In genomic region chr19:31153399-31153798, GRCm38 (mm10) we compare ENCODE assay signal across 29 mouse cellular contexts.
DNase-seq lines count a peak whose midpoint lies in the region; ATAC-seq and TF ChIP-seq lines count a peak whose summit lies in the region.
"Had no signal": no experiment of that assay in that cellular context is flagged by ENCODE, and none has a peak within 500 bp of the region (broad histone marks: within the 10 kb centered on the region; RNA-seq: fewer than 3 reads in every experiment).

No protein-coding gene starts in this region.

- WGBS in embryonic facial prominence, embryonic 14.5 days = 39% methylated on average over 5 of the region's 5 CpGs
- 54% methylated on average over 5 of the region's 5 CpGs for WGBS in embryonic facial prominence, embryonic 10.5 days
- 27% methylated on average over 5 of the region's 5 CpGs for WGBS in lung, embryonic 14.5 days
- 6% methylated on average over 5 of the region's 5 CpGs for WGBS in forebrain, embryonic 15.5 days
- WGBS in liver, embryonic 12.5 days (ENCODE audit: insufficient replicate concordance) = 50% methylated on average over 5 of the region's 5 CpGs

- H3K4me2 ChIP-seq in embryonic facial prominence, embryonic 14.5 days (ENCODE audit: low read depth, low read length) = no peak overlapping the region
- H3K4me2 ChIP-seq in lung, embryonic 14.5 days = no peak overlapping the region
- no peak overlapping the region for H3K4me2 ChIP-seq in forebrain, embryonic 15.5 days (replicated peaks)
- no peak overlapping the region for H3K4me2 ChIP-seq in liver, embryonic 12.5 days
- H3K4me2 ChIP-seq: embryonic facial prominence, embryonic 15.5 days; heart, embryonic 13.5 days; hindbrain, embryonic 15.5 days; limb, embryonic 13.5 days; liver, embryonic 11.5 days; midbrain, embryonic 15.5 days; neural tube, embryonic 12.5 days had no signal

- TF ChIP-seq CTCF in lung, embryonic 14.5 days (IDR thresholded peaks at IDR 0.05; ENCODE audit: low read depth) = no peak

- no peak overlapping the region for H3K27ac ChIP-seq in embryonic facial prominence, embryonic 14.5 days (replicated peaks; ENCODE audit: low read depth, low read length)
- H3K27ac ChIP-seq in embryonic facial prominence, embryonic 10.5 days (replicated peaks) = no peak overlapping the region
- no peak overlapping the region for H3K27ac ChIP-seq in lung, embryonic 14.5 days (ENCODE audit: low read depth)
- no peak overlapping the region for H3K27ac ChIP-seq in forebrain, embryonic 15.5 days (replicated peaks)
- H3K27ac ChIP-seq in liver, embryonic 12.5 days = no peak overlapping the region
- H3K27ac ChIP-seq: embryonic facial prominence, embryonic 15.5 days; gastrocnemius, adult 2 months; heart, adult 2 months; heart, embryonic 13.5 days; hindbrain, embryonic 15.5 days; kidney, postnatal 0 days; limb, embryonic 13.5 days; midbrain, embryonic 15.5 days; neural tube, embryonic 12.5 days had no signal

- ATAC-seq in embryonic facial prominence, embryonic 14.5 days (ENCODE audit: low read depth) = no peak
- ATAC-seq in lung, embryonic 14.5 days (ENCODE audit: insufficient read depth) = no peak
- ATAC-seq in forebrain, embryonic 15.5 days (replicated peaks) = peak; percentile 51; the same call in 1 of the 2 replicates
- ATAC-seq in liver, embryonic 12.5 days = no peak
- ATAC-seq: CD4-positive, CD25-positive, alpha-beta regulatory T cell, adult 4 months; liver, postnatal 0 days; lung, postnatal 0 days; midbrain, embryonic 15.5 days had no signal

- no peaks in the 10 kb centered on the region for H3K36me3 ChIP-seq in embryonic facial prominence, embryonic 14.5 days (ENCODE audit: control insufficient read depth, insufficient read depth, low read length)
- no peaks in the 10 kb centered on the region for H3K36me3 ChIP-seq in embryonic facial prominence, embryonic 10.5 days (replicated peaks)
- no peaks in the 10 kb centered on the region for H3K36me3 ChIP-seq in lung, embryonic 14.5 days (ENCODE audit: insufficient read depth)
- no peaks in the 10 kb centered on the region for H3K36me3 ChIP-seq in forebrain, embryonic 15.5 days
- H3K36me3 ChIP-seq in liver, embryonic 12.5 days = no peaks in the 10 kb centered on the region
- H3K36me3 ChIP-seq: embryonic facial prominence, embryonic 15.5 days; heart, embryonic 13.5 days; hindbrain, embryonic 15.5 days; limb, embryonic 13.5 days; midbrain, embryonic 15.5 days; neural tube, embryonic 12.5 days had no signal

- H3K9me3 ChIP-seq in embryonic facial prominence, embryonic 14.5 days (ENCODE audit: control insufficient read depth, low read length) = no peaks in the 10 kb centered on the region
- H3K9me3 ChIP-seq in embryonic facial prominence, embryonic 10.5 days = no peaks in the 10 kb centered on the region
- no peaks in the 10 kb centered on the region for H3K9me3 ChIP-seq in lung, embryonic 14.5 days (ENCODE audit: low read depth, low read length)
- no peaks in the 10 kb centered on the region for H3K9me3 ChIP-seq in forebrain, embryonic 15.5 days
- H3K9me3 ChIP-seq in liver, embryonic 12.5 days (replicated peaks) = no peaks in the 10 kb centered on the region
- H3K9me3 ChIP-seq: embryonic facial prominence, embryonic 15.5 days; heart, embryonic 13.5 days; hindbrain, embryonic 15.5 days; limb, embryonic 13.5 days; midbrain, embryonic 15.5 days; neural tube, embryonic 12.5 days had no signal

- DNase-seq in embryonic facial prominence, embryonic 14.5 days (ENCODE audit: low spot score) = peak; percentile 32
- DNase-seq in embryonic facial prominence, embryonic 10.5 days (ENCODE audit: low spot score) = no peak
- DNase-seq in lung, embryonic 14.5 days = peak; percentile 2
- no peak for DNase-seq in lung, postnatal 36 days
- no peak for DNase-seq in frontal cortex, adult 2 months (ENCODE audit: extremely low spot score in 1 of 2, low spot score in 1 of 2)
- DNase-seq: adrenal gland, postnatal 14 days; cerebellum, adult 18-20 months; cerebellum, postnatal 36 days; gastrocnemius, adult 2 months; gastrocnemius, postnatal 36 days; heart, adult 2 months; heart, postnatal 10 days; kidney, adult 18-20 months; kidney, postnatal 4 days; liver, postnatal 0 days; thymus, adult 2 months; thymus, postnatal 36 days had no signal

- H3K4me3 ChIP-seq in embryonic facial prominence, embryonic 14.5 days (ENCODE audit: low read depth, low read length) = no peak overlapping the region
- no peak overlapping the region for H3K4me3 ChIP-seq in embryonic facial prominence, embryonic 10.5 days
- H3K4me3 ChIP-seq in lung, embryonic 14.5 days (ENCODE audit: low read depth, low read length) = no peak overlapping the region
- no peak overlapping the region for H3K4me3 ChIP-seq in forebrain, embryonic 15.5 days
- no peak overlapping the region for H3K4me3 ChIP-seq in liver, embryonic 12.5 days
- H3K4me3 ChIP-seq: embryonic facial prominence, embryonic 15.5 days; gastrocnemius, adult 2 months; heart, adult 2 months; heart, embryonic 13.5 days; hindbrain, embryonic 15.5 days; limb, embryonic 13.5 days; midbrain, embryonic 15.5 days; neural tube, embryonic 12.5 days had no signal

- H3K9ac ChIP-seq in embryonic facial prominence, embryonic 14.5 days (ENCODE audit: low read depth, low read length) = no peak overlapping the region
- H3K9ac ChIP-seq in lung, embryonic 14.5 days = no peak overlapping the region
- H3K9ac ChIP-seq in forebrain, embryonic 15.5 days (replicated peaks) = no peak overlapping the region
- no peak overlapping the region for H3K9ac ChIP-seq in liver, embryonic 12.5 days
- H3K9ac ChIP-seq: embryonic facial prominence, embryonic 15.5 days; heart, embryonic 13.5 days; hindbrain, embryonic 15.5 days; limb, embryonic 13.5 days; liver, postnatal 0 days; midbrain, embryonic 15.5 days; neural tube, embryonic 12.5 days had no signal

- no peaks in the 10 kb centered on the region for H3K27me3 ChIP-seq in embryonic facial prominence, embryonic 14.5 days (replicated peaks; ENCODE audit: control insufficient read depth, insufficient read depth, low read length)
- no peaks in the 10 kb centered on the region for H3K27me3 ChIP-seq in embryonic facial prominence, embryonic 10.5 days (replicated peaks; ENCODE audit: low read depth, poor library complexity, severe bottlenecking)
- no peaks in the 10 kb centered on the region for H3K27me3 ChIP-seq in lung, embryonic 14.5 days (ENCODE audit: insufficient read depth, low read length)
- no peaks in the 10 kb centered on the region for H3K27me3 ChIP-seq in forebrain, embryonic 15.5 days
- H3K27me3 ChIP-seq in liver, embryonic 12.5 days (replicated peaks) = no peaks in the 10 kb centered on the region
- H3K27me3 ChIP-seq: embryonic facial prominence, embryonic 15.5 days; heart, embryonic 13.5 days; hindbrain, embryonic 15.5 days; limb, embryonic 13.5 days; midbrain, embryonic 15.5 days; neural tube, embryonic 12.5 days had no signal

- H3K4me1 ChIP-seq in embryonic facial prominence, embryonic 14.5 days (ENCODE audit: control insufficient read depth, insufficient read depth, low read length) = no peaks in the 10 kb centered on the region
- 0 out of 2 replicates have a peak, but pooled peaks cover 4% of the 10 kb centered on the region for H3K4me1 ChIP-seq in embryonic facial prominence, embryonic 10.5 days
- H3K4me1 ChIP-seq in lung, embryonic 14.5 days (ENCODE audit: insufficient read depth) = no peaks in the 10 kb centered on the region
- H3K4me1 ChIP-seq in forebrain, embryonic 15.5 days = peaks cover 8% of the 10 kb centered on the region; the same call in 1 of the 2 replicates
- H3K4me1 ChIP-seq in liver, embryonic 12.5 days = no peaks in the 10 kb centered on the region
- H3K4me1 ChIP-seq: embryonic facial prominence, embryonic 15.5 days; heart, embryonic 13.5 days; limb, embryonic 13.5 days; neural tube, embryonic 12.5 days had no signal

Comparison
In these comparisons a context has a peak if more than half of its experiments do, and no peak if none do; other contexts are left out.
1. DNase-seq: peak in embryonic facial prominence, embryonic 14.5 days (single experiment) and lung, embryonic 14.5 days (single experiment); none in embryonic facial prominence, embryonic 10.5 days (single experiment), lung, postnatal 36 days (single experiment) and frontal cortex, adult 2 months (0 of 2).